Mouse (Mus musculus): ENCODE measurements at regions not wholly inside any gene's neighbourhood (a gene's known extent, or its start where the extent isn't known, plus 50 kb on each side); places are given as distances from the start of the nearest gene placed in this dataset.

GRCm38 (mm10) chr8:89596380-89596779 lies 552.4 kb upstream of the Sall1 start:
- TF ChIP-seq POLR2A (IDR thresholded peaks at IDR 0.05; ENCODE audit: borderline replicate concordance, extremely low read depth, low read depth, low read length) (no peak), CTCF (IDR thresholded peaks at IDR 0.05; ENCODE audit: insufficient read depth, low read length) (no peak)

All from lung, adult 2 months (tissue).